Mouse (Mus musculus): Measurements from ENCODE around the gene Scgb3a1. TPM values are rescaled to one million over a fixed set of nuclear protein-coding genes. Genes with fewer than 3 reads are reported as not detected.

The Scgb3a1 gene
- polyA plus RNA-seq, 1 experiment: not detected

- no peak overlapping the region for H3K4me3 ChIP-seq (ENCODE audit: insufficient read depth, poor library complexity, severe bottlenecking)
- no peak overlapping the region for H3ac ChIP-seq (ENCODE audit: control insufficient read depth, insufficient read length, low read depth)
- H3K36me3 ChIP-seq (ENCODE audit: control insufficient read depth, insufficient read depth): no peaks in the 10 kb centered on the region
- no peaks in the 10 kb centered on the region for H3K27me3 ChIP-seq (ENCODE audit: control insufficient read depth, insufficient read depth, insufficient read length)
- no peaks in the 10 kb centered on the region for H3K79me3 ChIP-seq (ENCODE audit: low read depth)
- H3K79me2 ChIP-seq (ENCODE audit: control insufficient read depth, insufficient read depth): no peaks in the 10 kb centered on the region
- TF ChIP-seq MAX (IDR thresholded peaks at IDR 0.05) (no peak), MYOG (IDR thresholded peaks at IDR 0.05; ENCODE audit: control insufficient read depth, extremely low read depth, insufficient read length) (no peak), MYOD1 (IDR thresholded peaks at IDR 0.05; ENCODE audit: control insufficient read depth, insufficient read length, low read depth) (no peak), CEBPB (IDR thresholded peaks at IDR 0.05; ENCODE audit: low read depth) (no peak), FOSL1 (IDR thresholded peaks at IDR 0.05; ENCODE audit: insufficient read depth, low read length, poor library complexity, severe bottlenecking) (no peak), USF1 (IDR thresholded peaks at IDR 0.05; ENCODE audit: low read depth) (no peak), CTCF (IDR thresholded peaks at IDR 0.05; ENCODE audit: control insufficient read depth, insufficient read depth, insufficient read length) (no peak)
Measured at GRCm38 (mm10) chr11:49658791-49659469, 4.5 kb upstream of the Scgb3a1 start.

- Histone ChIP-seq H3K4me3 (ENCODE audit: insufficient read depth, poor library complexity, severe bottlenecking) (no peak overlapping the region), H3K79me3 (ENCODE audit: low read depth) (no peaks in the 10 kb centered on the region), H3K27me3 (ENCODE audit: control insufficient read depth, insufficient read depth, insufficient read length) (no peaks in the 10 kb centered on the region), H3ac (ENCODE audit: control insufficient read depth, insufficient read length, low read depth) (no peak overlapping the region), H3K79me2 (ENCODE audit: control insufficient read depth, insufficient read depth) (no peaks in the 10 kb centered on the region), H3K36me3 (ENCODE audit: control insufficient read depth, insufficient read depth) (no peaks in the 10 kb centered on the region)
- TF ChIP-seq CTCF (IDR thresholded peaks at IDR 0.05; ENCODE audit: control insufficient read depth, insufficient read depth, insufficient read length) (no peak), MYOG (IDR thresholded peaks at IDR 0.05; ENCODE audit: control insufficient read depth, extremely low read depth, insufficient read length) (no peak), FOSL1 (IDR thresholded peaks at IDR 0.05; ENCODE audit: insufficient read depth, low read length, poor library complexity, severe bottlenecking) (no peak), MAX (IDR thresholded peaks at IDR 0.05) (no peak), USF1 (IDR thresholded peaks at IDR 0.05; ENCODE audit: low read depth) (no peak), CEBPB (IDR thresholded peaks at IDR 0.05; ENCODE audit: low read depth) (no peak), MYOD1 (IDR thresholded peaks at IDR 0.05; ENCODE audit: control insufficient read depth, insufficient read length, low read depth) (no peak)
Measured at GRCm38 (mm10) chr11:49659470-49659799, 4.0 kb upstream of the Scgb3a1 start.

- Histone ChIP-seq H3K79me2 (ENCODE audit: control insufficient read depth, insufficient read depth) (no peaks in the 10 kb centered on the region), H3K79me3 (ENCODE audit: low read depth) (no peaks in the 10 kb centered on the region), H3K4me3 (ENCODE audit: insufficient read depth, poor library complexity, severe bottlenecking) (no peak overlapping the region), H3K36me3 (ENCODE audit: control insufficient read depth, insufficient read depth) (peaks cover 9% of the 10 kb centered on the region), H3K27me3 (ENCODE audit: control insufficient read depth, insufficient read depth, insufficient read length) (no peaks in the 10 kb centered on the region), H3ac (ENCODE audit: control insufficient read depth, insufficient read length, low read depth) (no peak overlapping the region)
- TF ChIP-seq CEBPB (IDR thresholded peaks at IDR 0.05; ENCODE audit: low read depth) (no peak), USF1 (IDR thresholded peaks at IDR 0.05; ENCODE audit: low read depth) (no peak), CTCF (IDR thresholded peaks at IDR 0.05; ENCODE audit: control insufficient read depth, insufficient read depth, insufficient read length) (no peak), MYOG (IDR thresholded peaks at IDR 0.05; ENCODE audit: control insufficient read depth, extremely low read depth, insufficient read length) (no peak), MAX (IDR thresholded peaks at IDR 0.05) (no peak), FOSL1 (IDR thresholded peaks at IDR 0.05; ENCODE audit: insufficient read depth, low read length, poor library complexity, severe bottlenecking) (no peak), MYOD1 (IDR thresholded peaks at IDR 0.05; ENCODE audit: control insufficient read depth, insufficient read length, low read depth) (no peak)
Measured at GRCm38 (mm10) chr11:49662292-49662780, 1.1 kb upstream of the Scgb3a1 start.

GRCm38 (mm10) chr11:49664262-49665140, 1.1 kb downstream of the Scgb3a1 start:
- no peaks in the 10 kb centered on the region for H3K79me3 ChIP-seq (ENCODE audit: low read depth)

GRCm38 (mm10) chr11:49665462-49665861, 2.1 kb downstream of the Scgb3a1 start:
- TF ChIP-seq MYOG (IDR thresholded peaks at IDR 0.05; ENCODE audit: control insufficient read depth, extremely low read depth, insufficient read length): no peak
- no peaks in the 10 kb centered on the region for H3K79me2 ChIP-seq (ENCODE audit: control insufficient read depth, insufficient read depth)
- no peaks in the 10 kb centered on the region for H3K27me3 ChIP-seq (ENCODE audit: control insufficient read depth, insufficient read depth, insufficient read length)
- H3ac ChIP-seq (ENCODE audit: control insufficient read depth, insufficient read length, low read depth): no peak overlapping the region
- H3K36me3 ChIP-seq (ENCODE audit: control insufficient read depth, insufficient read depth): peaks cover 30% of the 10 kb centered on the region
- H3K4me3 ChIP-seq (ENCODE audit: insufficient read depth, poor library complexity, severe bottlenecking): no peak overlapping the region
- no peaks in the 10 kb centered on the region for H3K79me3 ChIP-seq (ENCODE audit: low read depth)

More at GRCm38 (mm10) chr11:49664262-49665140, 1.1 kb downstream of the Scgb3a1 start:
- no peak for TF ChIP-seq MYOG (IDR thresholded peaks at IDR 0.05; ENCODE audit: control insufficient read depth, extremely low read depth, insufficient read length)
- no peak for TF ChIP-seq FOSL1 (IDR thresholded peaks at IDR 0.05; ENCODE audit: insufficient read depth, low read length, poor library complexity, severe bottlenecking)
- no peak for TF ChIP-seq USF1 (IDR thresholded peaks at IDR 0.05; ENCODE audit: low read depth)
- Histone ChIP-seq H3K36me3 (ENCODE audit: control insufficient read depth, insufficient read depth) (peaks cover 23% of the 10 kb centered on the region), H3ac (ENCODE audit: control insufficient read depth, insufficient read length, low read depth) (no peak overlapping the region), H3K79me2 (ENCODE audit: control insufficient read depth, insufficient read depth) (no peaks in the 10 kb centered on the region), H3K27me3 (ENCODE audit: control insufficient read depth, insufficient read depth, insufficient read length) (no peaks in the 10 kb centered on the region), H3K4me3 (ENCODE audit: insufficient read depth, poor library complexity, severe bottlenecking) (no peak overlapping the region)

Measured in C2C12 (cell line).